Mouse (Mus musculus) gastrocnemius, adult 2 months (tissue): ENCODE results near the gene Itgav. TPM values are rescaled to one million over a fixed set of nuclear protein-coding genes. Genes with fewer than 3 reads are reported as not detected.

Experiments used
- DNase-seq: peaks from one replicate; pipeline ENCODE4 v3.0.0; 2022
- H3K27ac ChIP-seq: fragments of 200-600 bp; 2 replicates; pipeline ENCODE4 v1.8.1; 2022; ENCODE audit warnings: mild to moderate bottlenecking
- H3K4me3 ChIP-seq: fragments of 200-600 bp; 2 replicates; pipeline ENCODE4 v1.8.1; 2022; ENCODE audit warnings: mild to moderate bottlenecking, moderate library complexity
- CTCF ChIP-seq: fragments of 200-600 bp; IDR thresholded peaks from 2 replicates; pipeline ENCODE4 v1.8.1; 2022; ENCODE audit warnings: antibody characterized with exemption, mild to moderate bottlenecking, moderate library complexity
- intact Hi-C: fragments of 180-260 bp; cut with DNase I; formaldehyde crosslinking; loops from one replicate; pipeline ENCODE4 v1.15.1; 2025
- total RNA-seq, 2 experiments: library from RNA; stranded (reverse); gene quantifications; 2 replicates each; pipeline ENCODE4 v1.2.3; 2021

The Itgav gene
- total RNA-seq, 2 experiments from 2014 or later: 33.2 to 43.9 TPM

DNA sequence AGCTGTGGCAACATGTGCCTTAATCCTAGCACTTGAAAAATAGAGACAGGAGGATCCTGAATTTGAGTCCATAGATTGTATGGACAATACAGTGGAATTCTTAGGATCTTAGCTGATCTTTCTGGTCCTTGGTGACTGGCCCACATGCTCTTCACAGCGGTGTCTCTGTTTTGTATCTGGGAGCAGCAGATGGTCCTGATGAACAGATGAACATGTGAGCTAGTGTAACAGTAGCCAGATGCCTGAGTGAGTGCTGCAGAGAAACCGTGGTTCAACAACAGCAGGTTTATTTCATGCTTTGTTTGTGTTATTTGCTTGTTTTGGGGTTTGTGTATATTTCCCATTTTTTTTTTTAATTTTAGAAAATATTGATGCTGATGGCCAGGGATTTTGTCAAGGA is 37.3 kb downstream of the Itgav start:
- intact Hi-C loops: no loop called here
- TF ChIP-seq CTCF: no peak
- Histone ChIP-seq H3K4me3 (no peak overlapping the region), H3K27ac (no peak overlapping the region)
- DNase-seq: no peak

- no peak for TF ChIP-seq CTCF
- intact Hi-C loops: no loop called here
- H3K4me3 ChIP-seq: no peak overlapping the region
These were observed 38.1 kb downstream of the Itgav start for GRCm38 (mm10) chr2:83762106-83762855.

DNA sequence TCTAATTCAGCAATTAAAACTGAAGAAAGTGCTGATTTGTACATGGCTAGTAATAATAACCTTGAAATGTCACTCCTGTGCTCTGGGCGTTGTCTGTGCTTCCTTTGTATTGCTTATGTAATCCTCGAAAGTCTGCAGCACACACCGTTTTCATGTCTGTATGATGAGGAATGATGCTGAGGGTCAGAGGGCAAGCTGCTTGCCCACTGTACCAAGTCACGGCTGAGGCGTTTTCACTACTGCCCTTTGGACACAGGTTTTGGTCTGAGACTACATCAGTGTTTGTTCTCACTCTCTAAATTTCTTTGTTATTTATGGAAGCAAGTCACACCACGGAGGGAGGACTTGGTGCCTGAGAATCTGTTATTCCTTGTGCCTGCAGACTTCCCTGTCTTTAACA is 41.9 kb downstream of the Itgav start:
- no peak for DNase-seq
- no peak overlapping the region for H3K4me3 ChIP-seq
- TF ChIP-seq CTCF: no peak
- H3K27ac ChIP-seq: no peak overlapping the region
- intact Hi-C loops: no loop called here

More at GRCm38 (mm10) chr2:83762106-83762855, 38.1 kb downstream of the Itgav start:
- H3K27ac ChIP-seq: no peak overlapping the region
- no peak for DNase-seq

GRCm38 (mm10) chr2:83766878-83767277 is 42.7 kb downstream of the Itgav start:
- DNase-seq: no peak
- Histone ChIP-seq H3K27ac (no peak overlapping the region), H3K4me3 (no peak overlapping the region)
- intact Hi-C loops: no loop called here
- TF ChIP-seq CTCF: no peak

GRCm38 (mm10) chr2:83768311-83769047 is 44.3 kb downstream of the Itgav start:
- intact Hi-C loops: no loop called here
- no peak for TF ChIP-seq CTCF
- no peak for DNase-seq
- no peak overlapping the region for H3K27ac ChIP-seq
- H3K4me3 ChIP-seq: no peak overlapping the region

DNA sequence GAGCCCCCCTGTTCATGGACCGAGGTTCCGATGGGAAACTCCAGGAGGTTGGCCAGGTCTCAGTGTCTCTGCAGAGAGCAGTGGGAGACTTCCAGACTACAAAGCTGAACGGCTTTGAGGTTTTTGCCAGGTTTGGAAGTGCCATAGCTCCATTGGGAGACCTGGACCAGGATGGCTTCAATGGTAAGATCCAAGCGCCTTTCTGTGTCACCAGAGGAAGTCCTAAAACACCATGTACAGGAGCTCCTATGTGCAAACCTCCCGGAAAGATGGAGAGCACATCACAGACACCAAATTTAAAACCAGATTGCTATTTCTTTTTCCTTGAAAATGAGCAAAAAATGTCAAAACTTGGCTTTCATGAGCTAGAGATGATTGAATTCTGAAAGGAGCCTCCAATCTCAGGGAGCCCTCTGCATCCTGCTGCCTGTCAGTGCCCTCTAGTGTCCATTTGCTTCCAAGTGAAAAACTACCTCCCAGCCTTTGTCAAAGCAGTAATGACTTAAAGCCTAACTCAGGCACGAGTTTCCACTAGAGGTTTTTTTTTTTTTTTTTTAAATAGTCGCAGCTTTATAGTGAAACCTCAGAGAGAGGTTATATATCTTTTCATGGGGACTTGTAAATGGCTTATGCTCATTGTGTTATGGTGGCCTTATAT is 47.1 kb downstream of the Itgav start:
- H3K27ac ChIP-seq: no peak overlapping the region
- intact Hi-C loops: loop anchor here (1.0 to 5.0 kb wide), 5 partner anchors 47 to 146 kb away; partner anchors contain the start of genes Itgav and Zc3h15
- H3K4me3 ChIP-seq: no peak overlapping the region
- DNase-seq: peak; percentile 50
- peak; percentile 89 for TF ChIP-seq CTCF

GRCm38 (mm10) chr2:83791330-83792073 is 67.3 kb downstream of the Itgav start:
- no peak overlapping the region for H3K27ac ChIP-seq
- no peak for TF ChIP-seq CTCF
- no peak overlapping the region for H3K4me3 ChIP-seq
- DNase-seq: no peak
- intact Hi-C loops: no loop called here

DNA sequence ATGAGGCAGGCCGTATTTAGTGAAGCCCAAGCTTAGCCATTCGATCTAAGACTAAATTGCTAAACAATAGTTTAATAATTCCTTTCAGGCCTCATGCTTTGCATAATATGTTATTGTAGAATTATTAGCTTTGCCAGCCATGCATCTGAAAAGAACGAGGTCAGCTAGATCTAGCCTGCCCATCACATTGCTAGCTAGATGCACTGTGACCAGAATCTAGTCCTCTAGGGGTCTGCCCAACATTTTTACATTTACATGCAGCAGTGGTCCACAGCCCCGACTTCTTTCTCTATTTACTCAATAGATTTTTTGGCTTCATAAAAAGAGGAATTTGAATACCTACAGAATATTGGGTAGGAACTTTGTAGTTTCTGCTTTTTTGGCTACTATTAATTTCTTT is 67.9 kb downstream of the Itgav start:
- intact Hi-C loops: no loop called here
- no peak overlapping the region for H3K4me3 ChIP-seq
- no peak for TF ChIP-seq CTCF

DNA sequence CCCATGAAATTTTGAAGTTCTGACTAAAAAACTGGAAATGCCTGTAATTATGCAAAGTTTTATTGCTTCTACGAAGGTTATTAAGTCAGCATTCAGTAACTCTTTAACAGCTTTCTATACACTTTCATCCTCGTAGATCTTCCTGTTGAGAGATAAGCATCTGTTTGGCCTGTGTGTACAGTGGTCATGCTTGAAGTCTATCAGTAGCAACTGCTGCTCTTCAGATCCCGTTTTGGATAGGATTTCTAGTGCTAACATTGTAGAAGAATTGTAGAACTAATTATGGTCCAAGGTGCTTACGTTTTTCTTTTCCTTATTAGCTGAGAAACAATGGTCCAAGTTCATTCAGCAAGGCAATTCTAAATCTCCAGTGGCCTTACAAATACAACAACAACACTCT is 71.6 kb downstream of the Itgav start:
- H3K4me3 ChIP-seq: no peak overlapping the region
- no peak overlapping the region for H3K27ac ChIP-seq
- DNase-seq: no peak
- TF ChIP-seq CTCF: no peak
- intact Hi-C loops: no loop called here

More for the DNA sequence above, 67.9 kb downstream of the Itgav start:
- H3K27ac ChIP-seq: no peak overlapping the region
- DNase-seq: no peak

- no peak for DNase-seq
- no peak overlapping the region for H3K4me3 ChIP-seq
- H3K27ac ChIP-seq: no peak overlapping the region
- intact Hi-C loops: no loop called here
- TF ChIP-seq CTCF: no peak
These were observed 73.8 kb downstream of the Itgav start for GRCm38 (mm10) chr2:83797902-83798497.

GRCm38 (mm10) chr2:83812483-83813272 is 88.5 kb downstream of the Itgav start, which contains the start of gene Fam171b:
Fam171b (plus strand) TSS chr2:83812636.
- peak within 1 kb of the TSS; percentile 78 for H3K27ac ChIP-seq
- peak; percentile 30; the same call in 1 of the 2 replicates for TF ChIP-seq CTCF
- intact Hi-C loops: no loop called here
- H3K4me3 ChIP-seq: peak within 1 kb of the TSS; percentile 86
- DNase-seq: peak; percentile 83
